Mouse (Mus musculus) CH12.LX (cell line): ENCODE results near the gene Apobr. TPM values are rescaled to one million over a fixed set of nuclear protein-coding genes. Genes with fewer than 3 reads are reported as not detected.

Source experiments
- DNase-seq: peaks from one replicate; pipeline ENCODE4 v3.0.0-alpha.2; 2013; ENCODE audit errors: extremely low read depth
- H3K27ac ChIP-seq: 2 replicates; pipeline ENCODE4 v1.5.1; 2012; ENCODE audit warnings: low read depth, mild to moderate bottlenecking, control low read depth, moderate library complexity; ENCODE audit not compliant: insufficient read depth
- H3K27me3 ChIP-seq: replicated peaks from 2 replicates; pipeline ENCODE3; 2012; ENCODE audit warnings: inconsistent platforms
- H3K36me3 ChIP-seq, 2 experiments: replicated peaks in 1 of 2; 2 replicates each; pipeline versions ENCODE3 to v1.6.1; 2012; ENCODE audit warnings: inconsistent platforms in 1 of 2, low read length in 1 of 2, mild to moderate bottlenecking in 1 of 2, mixed read lengths in 1 of 2, moderate library complexity in 1 of 2; ENCODE audit not compliant: control insufficient read depth in 1 of 2, insufficient read depth in 1 of 2
- H3K4me1 ChIP-seq, 2 experiments: 2 replicates each; pipeline ENCODE4 v1.6.1; 2012; ENCODE audit warnings: inconsistent platforms in 1 of 2, moderate library complexity in 1 of 2; ENCODE audit not compliant: insufficient read depth in 2 of 2, control insufficient read depth in 1 of 2
- H3K4me2 ChIP-seq: 2 replicates; pipeline ENCODE4 v1.6.1; 2012; ENCODE audit warnings: low read depth, mild to moderate bottlenecking, control low read depth; ENCODE audit not compliant: poor library complexity, insufficient read depth, severe bottlenecking
- H3K4me3 ChIP-seq, 3 experiments: fragments of 150-350 bp in 1 of 3; sonication (generic) in 1 of 3; replicated peaks in 1 of 3; 2 replicates each; pipeline versions ENCODE3 to v1.5.1; 2011 to 2012; ENCODE audit warnings: low read depth in 2 of 3, low read length in 2 of 3, mild to moderate bottlenecking in 2 of 3, moderate library complexity in 2 of 3, control low read depth in 1 of 3, improper control_type of control experiment in 1 of 3, inconsistent platforms in 1 of 3, mixed read lengths in 1 of 3; ENCODE audit not compliant: poor library complexity in 1 of 3
- H3K79me2 ChIP-seq: replicated peaks from 2 replicates; pipeline ENCODE4 v1.6.1; 2012; ENCODE audit warnings: mild to moderate bottlenecking, moderate library complexity; ENCODE audit not compliant: control insufficient read depth, poor library complexity, insufficient read depth, severe bottlenecking; ENCODE audit errors: extremely low read depth
- H3K9ac ChIP-seq: 2 replicates; pipeline ENCODE4 v1.6.1; 2012; ENCODE audit warnings: low read depth, mild to moderate bottlenecking, control low read depth, moderate library complexity; ENCODE audit not compliant: insufficient read depth
- H3K9me3 ChIP-seq: replicated peaks from 2 replicates; pipeline ENCODE3; 2012; ENCODE audit warnings: low read length, inconsistent platforms, mixed read lengths
- BHLHE40 ChIP-seq: IDR thresholded peaks from 2 replicates; pipeline ENCODE4 v1.6.1; 2011; ENCODE audit warnings: mild to moderate bottlenecking, low read depth, low read length, improper control_type of control experiment
- CHD1 ChIP-seq: IDR thresholded peaks from 2 replicates; pipeline ENCODE4 v1.6.1; 2012; ENCODE audit warnings: low read depth, low read length, improper control_type of control experiment, inconsistent platforms
- CHD2 ChIP-seq: IDR thresholded peaks from 2 replicates; pipeline ENCODE4 v1.6.1; 2011; ENCODE audit warnings: low read length, improper control_type of control experiment
- CTCF ChIP-seq, 2 experiments: IDR thresholded peaks in 1 of 2; conservative IDR thresholded peaks in 1 of 2; 2 replicates each; pipeline ENCODE4 v1.5.1; 2011 to 2012; ENCODE audit warnings: low read depth in 2 of 2, low read length in 2 of 2, improper control_type of control experiment in 1 of 2, inconsistent platforms in 1 of 2, mild to moderate bottlenecking in 1 of 2, moderate library complexity in 1 of 2
- ELF1 ChIP-seq: IDR thresholded peaks from 2 replicates; pipeline ENCODE4 v1.6.1; 2014; ENCODE audit warnings: low read depth, mild to moderate bottlenecking, inconsistent platforms, low read length, improper control_type of control experiment
- EP300 ChIP-seq: IDR thresholded peaks from 2 replicates; pipeline ENCODE4 v1.6.1; 2011; ENCODE audit warnings: low read length, improper control_type of control experiment
- ETS1 ChIP-seq: conservative IDR thresholded peaks from 2 replicates; pipeline ENCODE4 v1.6.1; 2012; ENCODE audit warnings: low read depth, mild to moderate bottlenecking, inconsistent platforms, low read length, improper control_type of control experiment, moderate library complexity
- GABPA ChIP-seq: IDR thresholded peaks from 2 replicates; pipeline ENCODE4 v1.6.1; 2012; ENCODE audit warnings: low read depth, low read length, improper control_type of control experiment, inconsistent platforms; ENCODE audit not compliant: insufficient replicate concordance
- HCFC1 ChIP-seq: IDR thresholded peaks from 2 replicates; pipeline ENCODE4 v1.6.1; 2012; ENCODE audit warnings: low read depth, mild to moderate bottlenecking, inconsistent platforms, low read length, improper control_type of control experiment
- JUN ChIP-seq: IDR thresholded peaks from 2 replicates; pipeline ENCODE4 v1.6.1; 2011; ENCODE audit warnings: low read depth, mild to moderate bottlenecking, low read length, improper control_type of control experiment, moderate library complexity; ENCODE audit not compliant: insufficient read depth
- JUND ChIP-seq: conservative IDR thresholded peaks from 2 replicates; pipeline ENCODE4 v1.6.1; 2011; ENCODE audit warnings: low read depth, low read length, improper control_type of control experiment
- MAFK ChIP-seq: IDR thresholded peaks from 2 replicates; pipeline ENCODE4 v1.6.1; 2011; ENCODE audit warnings: low read length, improper control_type of control experiment; ENCODE audit not compliant: insufficient replicate concordance
- MAZ ChIP-seq: IDR thresholded peaks from 2 replicates; pipeline ENCODE4 v1.6.1; 2012; ENCODE audit warnings: low read depth, mild to moderate bottlenecking, inconsistent platforms, low read length, improper control_type of control experiment, moderate library complexity
- MEF2A ChIP-seq: IDR thresholded peaks from 2 replicates; pipeline ENCODE4 v1.6.1; 2014; ENCODE audit warnings: low read depth, mild to moderate bottlenecking, inconsistent platforms, low read length, improper control_type of control experiment, borderline replicate concordance
- MXI1 ChIP-seq: IDR thresholded peaks from 2 replicates; pipeline ENCODE4 v1.6.1; 2011; ENCODE audit warnings: mild to moderate bottlenecking, low read depth, low read length, improper control_type of control experiment
- MYC ChIP-seq: IDR thresholded peaks from 2 replicates; pipeline ENCODE4 v1.6.1; 2011; ENCODE audit warnings: low read depth, mild to moderate bottlenecking, improper control_type of control experiment, low read length
- NELFE ChIP-seq: IDR thresholded peaks from 2 replicates; pipeline ENCODE4 v1.6.1; 2011; ENCODE audit warnings: low read depth, low read length, improper control_type of control experiment
- NRF1 ChIP-seq: IDR thresholded peaks from 2 replicates; pipeline ENCODE4 v1.6.1; 2014; ENCODE audit warnings: low read depth, mild to moderate bottlenecking, inconsistent platforms, low read length, improper control_type of control experiment, moderate library complexity
- PAX5 ChIP-seq: IDR thresholded peaks from 2 replicates; pipeline ENCODE4 v1.6.1; 2012; ENCODE audit warnings: low read length, inconsistent platforms, mixed read lengths
- POLR2A ChIP-seq: IDR thresholded peaks from 2 replicates; pipeline ENCODE4 v1.6.1; 2011; ENCODE audit warnings: low read depth, mild to moderate bottlenecking, improper control_type of control experiment, low read length
- POLR2AphosphoS2 ChIP-seq: IDR thresholded peaks from 2 replicates; pipeline ENCODE4 v1.6.1; 2011; ENCODE audit warnings: low read depth, low read length, improper control_type of control experiment
- RAD21 ChIP-seq: IDR thresholded peaks from 2 replicates; pipeline ENCODE4 v1.6.1; 2011; ENCODE audit warnings: low read depth, mild to moderate bottlenecking, low read length, improper control_type of control experiment, moderate library complexity
- RCOR1 ChIP-seq: conservative IDR thresholded peaks from 2 replicates; pipeline ENCODE4 v1.6.1; 2012; ENCODE audit warnings: low read depth, mild to moderate bottlenecking, inconsistent platforms, low read length, improper control_type of control experiment
- SIN3A ChIP-seq: IDR thresholded peaks from 2 replicates; pipeline ENCODE4 v1.6.1; 2012; ENCODE audit warnings: low read length, improper control_type of control experiment, inconsistent platforms
- TBP ChIP-seq: conservative IDR thresholded peaks from 2 replicates; pipeline ENCODE4 v1.6.1; 2011; ENCODE audit warnings: low read depth, low read length, improper control_type of control experiment
- TCF12 ChIP-seq: IDR thresholded peaks from 2 replicates; pipeline ENCODE4 v1.6.1; 2014; ENCODE audit warnings: low read depth, mild to moderate bottlenecking, inconsistent platforms, low read length, improper control_type of control experiment
- UBTF ChIP-seq: IDR thresholded peaks from 2 replicates; pipeline ENCODE4 v1.6.1; 2012; ENCODE audit warnings: low read depth, mild to moderate bottlenecking, inconsistent platforms, low read length, improper control_type of control experiment, moderate library complexity
- USF1 ChIP-seq: IDR thresholded peaks from 2 replicates; pipeline ENCODE4 v1.6.1; 2014; ENCODE audit warnings: low read depth, mild to moderate bottlenecking, inconsistent platforms, low read length, improper control_type of control experiment
- USF2 ChIP-seq: conservative IDR thresholded peaks from 2 replicates; pipeline ENCODE4 v1.6.1; 2011; ENCODE audit warnings: low read depth, low read length, improper control_type of control experiment
- ZC3H11A ChIP-seq: IDR thresholded peaks from 2 replicates; pipeline ENCODE4 v1.6.1; 2012; ENCODE audit warnings: low read depth, mild to moderate bottlenecking, inconsistent platforms, low read length, improper control_type of control experiment
- ZMIZ1 ChIP-seq: IDR thresholded peaks from 2 replicates; pipeline ENCODE4 v1.6.1; 2012; ENCODE audit warnings: low read depth, mild to moderate bottlenecking, inconsistent platforms, low read length, improper control_type of control experiment
- ZNF384 ChIP-seq: IDR thresholded peaks from 2 replicates; pipeline ENCODE4 v1.6.1; 2012; ENCODE audit warnings: low read depth, low read length, improper control_type of control experiment, inconsistent platforms
- dilution Hi-C: fragments of 300-500 bp; cut with MboI; formaldehyde crosslinking; loops from 2 replicates; pipeline ENCODE4 v1.14.3; 2020; ENCODE audit warnings: low sequenced_read_pairs; ENCODE audit not compliant: extremely low pct_unique_long_range_greater_than_20kb, extremely low pct_ligation_motif_present
- in situ Hi-C: fragments of 300-500 bp; cut with MboI; formaldehyde crosslinking; loops from 3 replicates; pipeline ENCODE4 v1.14.3; 2019; ENCODE audit warnings: low sequenced_read_pairs, low pct_ligation_motif_present, low pct_unique_long_range_greater_than_20kb, mixed read lengths
- polyA plus RNA-seq: library from polyadenylated mRNA; unstranded; fragments of >175 nt; gene quantifications from 2 replicates; pipeline ENCODE4 v1.2.1, GENCODE M21; 2012; ENCODE audit warnings: low read depth; ENCODE audit not compliant: insufficient read length
- total RNA-seq, 2 experiments: library from RNA; depleted of rRNA; stranded (reverse); fragments of 300-350 nt in 1 of 2; fragments of >200 nt in 1 of 2; gene quantifications; 2 replicates each; pipeline ENCODE4 v1.2.3; 2012 to 2014

Apobr gene
- total and polyA plus RNA-seq, 3 experiments, result 1.5 to 9.7 (median 1.8) TPM

GRCm38 (mm10) chr7:126582759-126583158, 2.0 kb upstream of the Apobr start:
- H3K4me3 ChIP-seq, result peak overlapping the region; percentile 25 to 57 (median 42)
- H3K9me3 ChIP-seq, result no peaks in the 10 kb centered on the region
- no peak for DNase-seq
- peaks cover 9 to 33% of the 10 kb centered on the region in 2 experiments; a peak in 3 of 4 replicates for H3K4me1 ChIP-seq
- peak overlapping the region; percentile 65; the same call in 1 of the 2 replicates for H3K9ac ChIP-seq
- H3K79me2 ChIP-seq, result no peaks in the 10 kb centered on the region
- dilution Hi-C loops (no loop called here), in situ Hi-C loops (loop anchor here (5.0 kb wide), 1 partner anchor 40 kb away; no protein-coding TSS in a partner anchor)
- H3K36me3 ChIP-seq, result peaks cover 17 to 51% of the 10 kb centered on the region in 2 experiments
- no peak overlapping the region for H3K27ac ChIP-seq
- no peaks in the 10 kb centered on the region for H3K27me3 ChIP-seq
- peak overlapping the region; percentile 3 for H3K4me2 ChIP-seq
- TF ChIP-seq CTCF (conservative IDR thresholded peaks at IDR 0.05 in 1 of 2, IDR thresholded peaks at IDR 0.05 in 1 of 2; ENCODE audit: low read depth in 2 of 2, low read length in 2 of 2) (no peak), MEF2A (no peak), TCF12 (no peak), BHLHE40 (no peak), ELF1 (no peak), JUN (no peak), MAZ (no peak), GABPA (no peak), MAFK (no peak), UBTF (no peak), RAD21 (no peak), USF2 (no peak), SIN3A (no peak), POLR2A (no peak), ETS1 (no peak), NRF1 (no peak), NELFE (no peak), RCOR1 (no peak), POLR2AphosphoS2 (no peak), EP300 (no peak)

- Histone ChIP-seq H3K79me2 (no peaks in the 10 kb centered on the region), H3K27me3 (no peaks in the 10 kb centered on the region), H3K9me3 (no peaks in the 10 kb centered on the region), H3K9ac (peak overlapping the region; percentile 65), H3K4me3 (peak overlapping the region; percentile 57 to 78 (median 59)), H3K36me3 (peaks cover 17 to 50% of the 10 kb centered on the region in 2 experiments), H3K4me2 (peak overlapping the region; percentile 3), H3K27ac (no peak overlapping the region), H3K4me1 (peaks cover 9 to 33% of the 10 kb centered on the region in 2 experiments; a peak in 3 of 4 replicates)
- peak; percentile 80 for DNase-seq
- in situ Hi-C loops, result loop anchor here (5.0 kb wide), 1 partner anchor 39 kb away; no protein-coding TSS in a partner anchor
- dilution Hi-C loops, result no loop called here
- TF ChIP-seq ZC3H11A, result no peak
- TF ChIP-seq NRF1, result peak; percentile 79
- TF ChIP-seq MYC, result peak; percentile 77
- TF ChIP-seq USF1, result peak; percentile 95
- no peak for TF ChIP-seq GABPA
- TF ChIP-seq POLR2A, result peak; percentile 54
- TF ChIP-seq EP300, result no peak
- TF ChIP-seq RAD21, result no peak
- 0 out of 2 replicates have a peak, but pooled peaks have one; percentile 50 for TF ChIP-seq TCF12
- TF ChIP-seq MAFK, result no peak
- TF ChIP-seq POLR2AphosphoS2, result no peak
- TF ChIP-seq RCOR1, result peak; percentile 76
- no peak for TF ChIP-seq ZMIZ1
- no peak for TF ChIP-seq CHD1
- TF ChIP-seq ZNF384, result no peak
- TF ChIP-seq JUND, result no peak
- no peak for TF ChIP-seq CHD2
- TF ChIP-seq USF2, result peak; percentile 98
- TF ChIP-seq MXI1, result no peak
- TF ChIP-seq JUN, result no peak
- peak; percentile 83 for TF ChIP-seq HCFC1
- TF ChIP-seq PAX5, result no peak
- TF ChIP-seq TBP, result peak; percentile 84; the same call in 1 of the 2 replicates
Measured at GRCm38 (mm10) chr7:126583251-126583709, 1.5 kb upstream of the Apobr start.
